Mouse (Mus musculus): ENCODE measurements around the gene Muc5b. TPM values are rescaled to one million over a fixed set of nuclear protein-coding genes. Genes with fewer than 3 reads are reported as not detected.
A peak's percentile ranks its signal among the peaks of the same experiment; 100 is the strongest.

Muc5b gene
- polyA plus RNA-seq, 1 experiment from 2014 or later = 0.04 TPM

DNA sequence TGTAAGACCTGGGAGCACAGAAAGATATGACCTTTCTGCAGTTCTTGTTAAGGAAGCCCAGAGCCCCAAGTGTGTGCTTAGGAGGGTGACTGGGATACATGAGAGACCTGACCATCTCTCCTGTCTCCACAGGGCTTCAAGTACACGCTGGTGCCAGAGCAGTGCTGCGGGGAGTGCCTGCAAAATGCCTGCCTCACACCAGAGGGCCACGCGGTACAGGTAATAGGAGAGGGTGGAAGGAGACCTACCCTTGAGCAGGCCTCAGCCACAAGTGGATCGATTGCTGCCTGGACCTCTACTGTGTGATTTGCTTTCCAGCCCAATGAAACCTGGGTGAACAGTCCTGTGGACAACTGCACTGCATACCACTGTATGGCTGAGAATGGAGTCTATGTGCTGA is 31.7 kb downstream of the Muc5b start:
- no peak overlapping the region for H3K9ac ChIP-seq (ENCODE audit: low read depth, low read length)
- ATAC-seq (replicated peaks; ENCODE audit: insufficient number of reproducible peaks, low FRiP score, low TSS enrichment) = no peak
- H3K4me3 ChIP-seq (ENCODE audit: low read depth, low read length) = no peak overlapping the region
- H3K4me2 ChIP-seq = no peak overlapping the region
- H3K36me3 ChIP-seq (ENCODE audit: control insufficient read depth, insufficient read depth, low read length) = no peaks in the 10 kb centered on the region
- no peaks in the 10 kb centered on the region for H3K4me1 ChIP-seq (ENCODE audit: control insufficient read depth, insufficient read depth, low read length)
- H3K27me3 ChIP-seq (ENCODE audit: control insufficient read depth, insufficient read depth, low read length) = no peaks in the 10 kb centered on the region
- 73% methylated on average over 5 of the region's 5 CpGs for WGBS (ENCODE audit: insufficient replicate concordance)
- H3K9me3 ChIP-seq (replicated peaks; ENCODE audit: control insufficient read depth, low read length) = no peaks in the 10 kb centered on the region
- H3K27ac ChIP-seq (ENCODE audit: low read depth, low read length) = no peak overlapping the region

DNA sequence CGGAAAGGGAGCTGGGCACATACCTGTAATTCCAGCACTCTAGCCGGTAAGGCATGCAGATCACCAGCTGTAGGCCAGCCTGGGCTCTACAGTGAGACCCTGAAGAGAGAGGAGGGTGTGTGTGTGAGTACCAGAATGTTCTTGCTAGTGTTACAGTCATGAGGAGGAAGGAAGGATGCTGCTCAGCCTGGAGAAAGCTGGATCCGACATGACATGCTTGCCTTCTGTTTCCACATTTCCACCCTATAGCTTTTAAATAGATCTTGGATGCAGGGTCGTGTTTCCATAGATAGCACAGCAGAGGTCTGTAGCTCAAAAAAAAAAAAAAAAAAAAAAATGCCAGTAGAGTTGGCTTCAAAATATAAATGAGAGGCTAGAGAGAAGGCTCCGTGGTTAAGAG is 36.0 kb downstream of the Muc5b start:
- H3K36me3 ChIP-seq (ENCODE audit: control insufficient read depth, insufficient read depth, low read length) = no peaks in the 10 kb centered on the region
- H3K27ac ChIP-seq (ENCODE audit: low read depth, low read length) = no peak overlapping the region
- H3K4me3 ChIP-seq (ENCODE audit: low read depth, low read length) = no peak overlapping the region
- no peak for ATAC-seq (replicated peaks; ENCODE audit: insufficient number of reproducible peaks, low FRiP score, low TSS enrichment)
- no peak overlapping the region for H3K9ac ChIP-seq (ENCODE audit: low read depth, low read length)
- H3K9me3 ChIP-seq (replicated peaks; ENCODE audit: control insufficient read depth, low read length) = no peaks in the 10 kb centered on the region
- H3K27me3 ChIP-seq (ENCODE audit: control insufficient read depth, insufficient read depth, low read length) = no peaks in the 10 kb centered on the region
- no peaks in the 10 kb centered on the region for H3K4me1 ChIP-seq (ENCODE audit: control insufficient read depth, insufficient read depth, low read length)
- no peak overlapping the region for H3K4me2 ChIP-seq
- 76% methylated on average over 5 of the region's 5 CpGs for WGBS (ENCODE audit: insufficient replicate concordance)

DNA sequence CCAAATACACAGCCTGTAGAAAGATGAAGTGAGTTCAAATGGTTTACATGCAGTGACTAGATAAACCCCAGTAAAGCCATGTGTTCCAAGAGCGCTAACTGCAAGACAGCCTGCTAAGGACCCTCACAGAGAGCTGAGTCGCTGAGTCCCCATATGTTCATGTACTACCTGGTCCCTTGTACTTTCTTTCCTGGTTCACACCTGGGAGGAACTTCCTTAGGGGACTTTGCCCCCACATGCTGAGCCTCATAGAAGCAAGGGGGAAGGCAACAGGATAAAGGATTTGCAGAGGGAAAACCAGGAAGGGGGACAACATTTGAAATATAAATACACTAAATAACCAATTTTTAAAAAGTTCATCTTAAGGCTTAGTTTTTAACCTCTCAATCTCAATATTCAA is 39.9 kb downstream of the Muc5b start:
- Histone ChIP-seq H3K9ac (ENCODE audit: low read depth, low read length) (no peak overlapping the region), H3K27ac (ENCODE audit: low read depth, low read length) (no peak overlapping the region), H3K36me3 (ENCODE audit: control insufficient read depth, insufficient read depth, low read length) (peaks cover 12% of the 10 kb centered on the region), H3K9me3 (replicated peaks; ENCODE audit: control insufficient read depth, low read length) (no peaks in the 10 kb centered on the region), H3K4me2 (no peak overlapping the region), H3K4me3 (ENCODE audit: low read depth, low read length) (no peak overlapping the region), H3K4me1 (ENCODE audit: control insufficient read depth, insufficient read depth, low read length) (peaks cover 5% of the 10 kb centered on the region; the same call in 1 of the 2 replicates), H3K27me3 (ENCODE audit: control insufficient read depth, insufficient read depth, low read length) (no peaks in the 10 kb centered on the region)
- 76% methylated on average over 2 of the region's 2 CpGs for WGBS (ENCODE audit: insufficient replicate concordance)
- no peak for ATAC-seq (replicated peaks; ENCODE audit: insufficient number of reproducible peaks, low FRiP score, low TSS enrichment)

DNA sequence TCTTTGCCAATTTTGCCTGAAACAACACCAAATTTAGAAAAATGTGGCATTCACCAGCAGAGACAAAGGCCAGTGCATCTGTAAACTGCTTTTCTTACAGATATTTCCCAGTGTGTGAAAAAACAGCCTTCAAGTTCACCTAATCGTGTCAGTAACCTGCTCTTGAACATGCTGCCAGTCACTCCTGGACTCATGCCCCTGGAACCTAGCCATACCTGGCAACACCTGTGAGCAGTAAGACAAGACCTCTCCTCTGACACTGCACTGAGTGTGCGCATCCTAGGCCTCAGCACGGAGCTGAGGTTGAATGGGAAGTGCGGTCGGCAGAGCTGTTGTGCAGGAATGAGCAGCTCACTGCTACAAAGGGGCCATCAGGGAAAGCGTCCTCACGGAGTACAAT is 53.3 kb downstream of the Muc5b start:
- Histone ChIP-seq H3K27ac (ENCODE audit: low read depth, low read length) (no peak overlapping the region), H3K4me2 (no peak overlapping the region), H3K27me3 (ENCODE audit: control insufficient read depth, insufficient read depth, low read length) (no peaks in the 10 kb centered on the region), H3K9ac (ENCODE audit: low read depth, low read length) (no peak overlapping the region), H3K4me1 (ENCODE audit: control insufficient read depth, insufficient read depth, low read length) (peaks cover 12% of the 10 kb centered on the region), H3K36me3 (ENCODE audit: control insufficient read depth, insufficient read depth, low read length) (peaks cover 28% of the 10 kb centered on the region), H3K4me3 (ENCODE audit: low read depth, low read length) (no peak overlapping the region), H3K9me3 (replicated peaks; ENCODE audit: control insufficient read depth, low read length) (no peaks in the 10 kb centered on the region)
- 94% methylated on average over 7 of the region's 7 CpGs for WGBS (ENCODE audit: insufficient replicate concordance)
- no peak for ATAC-seq (replicated peaks; ENCODE audit: insufficient number of reproducible peaks, low FRiP score, low TSS enrichment)

DNA sequence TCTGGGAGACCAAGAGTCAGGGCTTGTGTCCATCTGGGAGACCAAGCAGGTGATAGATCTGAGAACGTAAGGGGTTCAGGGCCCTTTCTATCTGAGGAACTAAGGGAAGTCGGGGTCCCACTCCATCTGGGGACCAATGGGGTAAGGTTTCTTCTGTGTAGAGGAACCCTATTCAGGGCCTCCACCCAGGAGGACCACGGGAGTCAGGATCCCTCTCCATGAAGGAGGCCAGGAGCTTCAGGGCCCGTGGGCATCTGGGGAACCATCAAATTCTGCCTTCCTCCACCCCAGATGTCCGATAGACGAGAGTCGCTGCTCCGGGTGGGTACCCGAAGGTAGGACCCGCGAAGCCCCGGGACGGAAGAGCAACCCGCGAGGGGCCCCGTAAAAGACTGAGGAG is 63.0 kb downstream of the Muc5b start:
- Histone ChIP-seq H3K4me1 (ENCODE audit: control insufficient read depth, insufficient read depth, low read length) (peaks cover 24% of the 10 kb centered on the region), H3K4me3 (ENCODE audit: low read depth, low read length) (peak overlapping the region; percentile 93), H3K36me3 (ENCODE audit: control insufficient read depth, insufficient read depth, low read length) (no peaks in the 10 kb centered on the region), H3K9ac (ENCODE audit: low read depth, low read length) (peak overlapping the region; percentile 96), H3K4me2 (peak overlapping the region; percentile 94), H3K27me3 (ENCODE audit: control insufficient read depth, insufficient read depth, low read length) (peaks cover 6% of the 10 kb centered on the region; the same call in 1 of the 2 replicates), H3K9me3 (replicated peaks; ENCODE audit: control insufficient read depth, low read length) (no peaks in the 10 kb centered on the region), H3K27ac (ENCODE audit: low read depth, low read length) (peak overlapping the region; percentile 73)
- under 1% methylated on average over 16 of the region's 16 CpGs for WGBS (ENCODE audit: insufficient replicate concordance)
- peak; percentile 36 for ATAC-seq (replicated peaks; ENCODE audit: insufficient number of reproducible peaks, low FRiP score, low TSS enrichment)

DNA sequence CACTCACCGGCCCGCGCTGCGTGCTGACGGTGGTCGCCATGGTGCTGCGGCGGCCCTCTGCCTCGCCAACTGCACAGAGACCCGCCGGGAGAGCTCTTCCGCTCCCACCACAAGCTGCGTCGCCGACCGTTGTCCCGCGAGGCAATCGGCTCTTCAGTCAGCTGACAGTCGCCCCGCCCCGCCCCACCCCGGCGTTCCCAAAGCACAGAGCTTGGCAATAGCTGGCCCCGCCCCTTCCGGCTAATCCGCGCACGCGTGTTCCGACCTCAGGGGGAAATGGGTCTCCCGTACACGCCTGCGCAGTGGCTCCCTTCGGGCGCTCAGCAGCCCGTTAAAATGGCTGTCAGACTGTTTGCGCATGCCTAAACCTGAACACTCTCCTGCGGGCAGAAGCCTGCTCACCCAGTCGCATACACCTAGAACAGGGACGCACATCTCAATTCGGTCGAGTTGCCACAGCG is 63.4 kb downstream of the Muc5b start:
- peaks cover 6% of the 10 kb centered on the region; the same call in 1 of the 2 replicates for H3K27me3 ChIP-seq (ENCODE audit: control insufficient read depth, insufficient read depth, low read length)
- H3K36me3 ChIP-seq (ENCODE audit: control insufficient read depth, insufficient read depth, low read length) = no peaks in the 10 kb centered on the region
- H3K4me1 ChIP-seq (ENCODE audit: control insufficient read depth, insufficient read depth, low read length) = peaks cover 19% of the 10 kb centered on the region
- H3K4me3 ChIP-seq (ENCODE audit: low read depth, low read length) = peak overlapping the region; percentile 93
- peak overlapping the region; percentile 73 for H3K27ac ChIP-seq (ENCODE audit: low read depth, low read length)
- H3K4me2 ChIP-seq = peak overlapping the region; percentile 94
- WGBS (ENCODE audit: insufficient replicate concordance) = under 1% methylated on average over 44 of the region's 44 CpGs
- peak overlapping the region; percentile 96 for H3K9ac ChIP-seq (ENCODE audit: low read depth, low read length)
- no peaks in the 10 kb centered on the region for H3K9me3 ChIP-seq (replicated peaks; ENCODE audit: control insufficient read depth, low read length)
- ATAC-seq (replicated peaks; ENCODE audit: insufficient number of reproducible peaks, low FRiP score, low TSS enrichment) = peak; percentile 95

DNA sequence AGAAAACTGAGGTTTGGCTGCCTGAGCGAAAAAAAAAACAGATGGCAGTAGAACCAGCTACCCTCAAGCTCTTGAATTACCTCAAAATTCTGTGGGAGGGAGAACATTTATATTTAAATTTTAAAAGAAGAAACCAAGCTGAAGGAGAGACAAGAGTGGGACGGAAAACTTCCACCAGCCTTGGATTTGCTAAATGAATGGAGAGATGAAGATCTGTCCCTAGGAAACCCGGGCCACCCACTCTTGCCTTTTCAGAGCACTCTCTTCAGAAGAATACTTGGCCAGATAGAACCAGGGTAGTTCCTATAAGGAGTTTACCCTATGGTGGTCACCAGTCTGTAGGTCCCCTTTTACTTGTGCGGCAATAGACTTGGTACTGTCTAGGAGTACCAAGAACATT is 63.9 kb downstream of the Muc5b start:
- Histone ChIP-seq H3K9me3 (replicated peaks; ENCODE audit: control insufficient read depth, low read length) (no peaks in the 10 kb centered on the region), H3K9ac (ENCODE audit: low read depth, low read length) (peak overlapping the region; percentile 72), H3K36me3 (ENCODE audit: control insufficient read depth, insufficient read depth, low read length) (no peaks in the 10 kb centered on the region), H3K4me3 (ENCODE audit: low read depth, low read length) (peak overlapping the region; percentile 93), H3K27me3 (ENCODE audit: control insufficient read depth, insufficient read depth, low read length) (peaks cover 6% of the 10 kb centered on the region; the same call in 1 of the 2 replicates), H3K4me1 (ENCODE audit: control insufficient read depth, insufficient read depth, low read length) (peaks cover 19% of the 10 kb centered on the region), H3K27ac (ENCODE audit: low read depth, low read length) (no peak overlapping the region), H3K4me2 (peak overlapping the region; percentile 73)
- WGBS (ENCODE audit: insufficient replicate concordance) = 60% methylated on average over 4 of the region's 4 CpGs
- no peak for ATAC-seq (replicated peaks; ENCODE audit: insufficient number of reproducible peaks, low FRiP score, low TSS enrichment)

DNA sequence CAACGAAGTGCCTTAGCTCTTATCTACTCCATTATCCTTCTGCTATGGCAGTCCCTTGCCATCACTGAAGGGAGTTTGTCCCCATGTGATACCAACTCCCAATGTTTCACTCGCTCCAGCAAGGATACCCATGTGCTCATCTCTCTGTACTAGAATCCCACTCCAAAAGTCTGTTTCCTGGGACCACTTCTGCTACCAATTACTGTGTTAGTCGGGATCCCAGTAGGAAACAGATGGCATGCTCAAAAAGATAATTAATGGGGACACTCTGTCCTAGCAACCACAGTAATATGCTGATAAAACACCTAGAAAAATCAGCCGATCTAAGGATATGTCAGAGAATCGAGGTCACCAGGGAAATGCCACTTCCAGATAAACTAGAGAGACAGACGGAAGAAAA is 69.7 kb downstream of the Muc5b start:
- Histone ChIP-seq H3K36me3 (ENCODE audit: control insufficient read depth, insufficient read depth, low read length) (no peaks in the 10 kb centered on the region), H3K9me3 (replicated peaks; ENCODE audit: control insufficient read depth, low read length) (no peaks in the 10 kb centered on the region), H3K4me1 (ENCODE audit: control insufficient read depth, insufficient read depth, low read length) (no peaks in the 10 kb centered on the region), H3K9ac (ENCODE audit: low read depth, low read length) (no peak overlapping the region), H3K4me3 (ENCODE audit: low read depth, low read length) (no peak overlapping the region), H3K4me2 (no peak overlapping the region), H3K27ac (ENCODE audit: low read depth, low read length) (no peak overlapping the region), H3K27me3 (ENCODE audit: control insufficient read depth, insufficient read depth, low read length) (peaks cover 21% of the 10 kb centered on the region)
- ATAC-seq (replicated peaks; ENCODE audit: insufficient number of reproducible peaks, low FRiP score, low TSS enrichment) = no peak
- WGBS (ENCODE audit: insufficient replicate concordance) = 69% methylated on average over 6 of the region's 6 CpGs

DNA sequence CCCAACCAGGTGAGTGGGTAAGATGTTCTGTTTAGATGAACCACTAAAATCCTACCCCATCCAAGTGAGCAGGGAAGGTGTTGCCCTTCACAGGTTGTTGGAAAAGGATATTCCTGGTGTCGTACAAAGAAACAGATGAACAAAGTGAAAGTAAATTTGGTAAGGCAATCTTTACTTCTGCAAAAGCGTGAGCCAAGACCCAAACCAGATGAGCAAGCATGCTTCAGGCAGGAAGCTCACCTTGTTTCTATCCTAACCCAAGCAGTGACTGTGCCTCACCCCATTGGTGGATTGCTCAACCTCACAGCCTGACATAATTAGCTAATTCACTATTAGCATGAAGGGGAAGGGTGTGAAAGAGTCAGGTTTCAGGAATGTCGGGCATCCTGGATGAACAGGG is 72.4 kb downstream of the Muc5b start:
- WGBS (ENCODE audit: insufficient replicate concordance) = 50% methylated on average over 3 of the region's 3 CpGs
- no peaks in the 10 kb centered on the region for H3K36me3 ChIP-seq (ENCODE audit: control insufficient read depth, insufficient read depth, low read length)

More for the DNA sequence above, 72.4 kb downstream of the Muc5b start:
- Histone ChIP-seq H3K4me2 (no peak overlapping the region), H3K27ac (ENCODE audit: low read depth, low read length) (no peak overlapping the region), H3K4me3 (ENCODE audit: low read depth, low read length) (no peak overlapping the region), H3K4me1 (ENCODE audit: control insufficient read depth, insufficient read depth, low read length) (no peaks in the 10 kb centered on the region), H3K27me3 (ENCODE audit: control insufficient read depth, insufficient read depth, low read length) (peaks cover 16% of the 10 kb centered on the region), H3K9me3 (replicated peaks; ENCODE audit: control insufficient read depth, low read length) (no peaks in the 10 kb centered on the region), H3K9ac (ENCODE audit: low read depth, low read length) (no peak overlapping the region)
- no peak for ATAC-seq (replicated peaks; ENCODE audit: insufficient number of reproducible peaks, low FRiP score, low TSS enrichment)

Data from heart, embryonic 11.5 days (tissue).